Mouse (Mus musculus) kidney, postnatal 0 days (tissue): ENCODE results near the gene Selenbp2. TPM values are rescaled to one million over a fixed set of nuclear protein-coding genes. Genes with fewer than 3 reads are reported as not detected.
A peak's percentile ranks its signal among the peaks of the same experiment; 100 is the strongest.
"Not testable (repeated sequence)": the region's sequence is repeated elsewhere in the genome, so short reads cannot be mapped to it uniquely, and the experiment has no call there.

ENCODE experiments used
- ATAC-seq: fragments of 200-750 bp; cut with Nextera tagmentation; replicated peaks from 2 replicates; pipeline ENCODE4 v1.8.0; 2017; ENCODE audit warnings: low read depth, moderate number of reproducible peaks, moderate TSS enrichment, moderate library complexity; ENCODE audit not compliant: low FRiP score
- DNase-seq: peaks from one replicate; pipeline ENCODE4 v3.0.0-alpha.2; 2016; ENCODE audit warnings: low spot score
- H3K27ac ChIP-seq: fragments of 300-500 bp; sonication (generic); 2 replicates; pipeline ENCODE4 v1.5.1; 2014; ENCODE audit warnings: mild to moderate bottlenecking
- H3K27me3 ChIP-seq: fragments of 300-500 bp; sonication (generic); 2 replicates; pipeline ENCODE4 v1.6.1; 2014; ENCODE audit warnings: low read length, mixed read lengths; ENCODE audit not compliant: insufficient read depth
- H3K36me3 ChIP-seq: fragments of 300-500 bp; sonication (generic); 2 replicates; pipeline ENCODE4 v1.6.1; 2014; ENCODE audit warnings: low read length, mixed read lengths; ENCODE audit not compliant: insufficient read depth
- H3K4me1 ChIP-seq: fragments of 300-500 bp; sonication (generic); replicated peaks from 2 replicates; pipeline ENCODE4 v1.6.1; 2014; ENCODE audit warnings: antibody characterized with exemption, low read length, mixed read lengths; ENCODE audit not compliant: insufficient read depth
- H3K4me2 ChIP-seq: fragments of 300-500 bp; sonication (generic); 2 replicates; pipeline ENCODE4 v1.6.1; 2014; ENCODE audit warnings: mild to moderate bottlenecking, low read length, moderate library complexity, mixed read lengths
- H3K4me3 ChIP-seq: fragments of 300-500 bp; sonication (generic); replicated peaks from 2 replicates; pipeline ENCODE4 v1.5.1; 2014; ENCODE audit warnings: low read depth, low read length
- H3K9ac ChIP-seq: fragments of 300-500 bp; sonication (generic); 2 replicates; pipeline ENCODE4 v1.6.1; 2014; ENCODE audit warnings: low read depth, low read length
- H3K9me3 ChIP-seq: fragments of 300-500 bp; sonication (generic); replicated peaks from 2 replicates; pipeline ENCODE4 v1.6.1; 2016; ENCODE audit warnings: low read length, inconsistent platforms, mixed read lengths
- CTCF ChIP-seq: IDR thresholded peaks from 2 replicates; pipeline ENCODE4 v1.5.1; 2016; ENCODE audit warnings: antibody characterized with exemption, low read depth, mild to moderate bottlenecking, moderate library complexity
- WGBS: fragments of 180-500 bp; shearing (Covaris S2); extraction: QIAGEN DNeasy Blood & Tissue Kit; methylation state at CpG from one replicate; pipeline ENCODE4 v1.1.7; 2014; 5-methylcytosine and 5-hydroxymethylcytosine counted together
- polyA plus RNA-seq: library from polyadenylated mRNA; unstranded; fragments of >200 nt; fragmentation: Nextera tagmentation; extraction: Ambion mirVana; gene quantifications from 2 replicates; pipeline ENCODE4 v1.2.1, GENCODE M21; 2015

Selenbp2 gene
- polyA plus RNA-seq, 1 experiment from 2014 or later = 3.0 TPM

DNA sequence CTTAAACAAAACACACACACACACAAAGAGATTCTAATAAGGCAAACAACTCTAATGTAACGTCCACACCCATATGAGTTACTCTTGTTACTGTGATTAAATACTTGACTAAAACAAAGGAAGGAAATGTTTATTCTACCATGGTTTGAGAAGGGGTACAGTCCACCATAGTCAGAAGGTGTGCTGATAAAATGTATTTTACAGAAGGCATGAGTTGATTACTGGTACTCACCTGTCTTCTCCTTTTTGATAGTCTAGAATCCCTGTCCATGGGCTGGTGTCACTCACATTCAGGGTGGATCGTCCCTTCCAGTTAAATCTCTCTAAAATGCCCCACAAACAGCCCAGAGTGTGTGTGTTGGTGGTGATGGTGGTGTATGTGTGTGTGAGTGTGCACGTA, 9.5 kb downstream of the Selenbp2 start:
- H3K4me1 ChIP-seq = no peaks in the 10 kb centered on the region
- H3K9ac ChIP-seq = no peak overlapping the region
- no peaks in the 10 kb centered on the region for H3K9me3 ChIP-seq
- no peaks in the 10 kb centered on the region for H3K36me3 ChIP-seq
- H3K4me3 ChIP-seq = no peak overlapping the region
- H3K27me3 ChIP-seq = no peaks in the 10 kb centered on the region
- DNase-seq (no peak), ATAC-seq (no peak)
- TF ChIP-seq CTCF = no peak
- H3K27ac ChIP-seq = no peak overlapping the region
- 84% methylated on average over 3 of the region's 3 CpGs for WGBS
- no peak overlapping the region for H3K4me2 ChIP-seq

DNA sequence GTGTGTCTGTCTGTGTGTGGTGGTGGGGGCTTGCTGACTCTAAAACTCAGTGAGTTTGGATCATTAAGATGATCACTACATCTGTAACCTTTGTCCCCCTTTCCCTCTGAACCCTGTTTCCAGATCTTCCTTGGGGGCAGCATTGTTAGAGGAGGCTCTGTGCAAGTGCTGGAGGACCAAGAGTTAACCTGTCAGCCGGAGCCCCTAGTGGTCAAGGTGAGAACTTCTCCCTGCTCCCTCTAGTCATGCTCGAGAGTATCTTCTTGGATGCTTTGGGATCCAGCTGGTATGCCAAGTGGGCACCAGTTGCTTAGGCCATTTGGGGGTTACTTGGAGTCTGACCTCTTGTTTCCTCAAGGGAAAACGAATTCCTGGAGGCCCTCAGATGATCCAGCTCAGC, 10.0 kb downstream of the Selenbp2 start:
- TF ChIP-seq CTCF = peak; percentile 56
- ATAC-seq, H3K27ac ChIP-seq, H3K9me3 ChIP-seq, H3K36me3 ChIP-seq, H3K4me1 ChIP-seq, H3K9ac ChIP-seq, H3K27me3 ChIP-seq, DNase-seq, H3K4me3 ChIP-seq, H3K4me2 ChIP-seq: not testable (repeated sequence)
- 18% methylated on average over 2 of the region's 3 CpGs for WGBS

- not testable (repeated sequence) for H3K27ac ChIP-seq, H3K36me3 ChIP-seq, H3K4me2 ChIP-seq, ATAC-seq, H3K27me3 ChIP-seq, H3K4me3 ChIP-seq, H3K4me1 ChIP-seq, H3K9ac ChIP-seq, H3K9me3 ChIP-seq, DNase-seq
These were observed 17.2 kb downstream of the Selenbp2 start for GRCm38 (mm10) chr3:94710591-94710990.

- not testable (repeated sequence) for H3K9ac ChIP-seq, H3K4me3 ChIP-seq, H3K4me2 ChIP-seq, H3K9me3 ChIP-seq, H3K27me3 ChIP-seq, H3K27ac ChIP-seq, H3K36me3 ChIP-seq, H3K4me1 ChIP-seq, DNase-seq, ATAC-seq
- 89% methylated on average over 3 of the region's 3 CpGs for WGBS
These were observed 20.1 kb downstream of the Selenbp2 start for GRCm38 (mm10) chr3:94713424-94713823.

GRCm38 (mm10) chr3:94718253-94718652, 24.9 kb downstream of the Selenbp2 start:
- not testable (repeated sequence) for H3K4me1 ChIP-seq, ATAC-seq, H3K9me3 ChIP-seq, H3K4me3 ChIP-seq, DNase-seq, H3K36me3 ChIP-seq, H3K27ac ChIP-seq, H3K27me3 ChIP-seq, H3K4me2 ChIP-seq, H3K9ac ChIP-seq
- WGBS = 39% methylated on average over 1 of the region's 1 CpGs

DNA sequence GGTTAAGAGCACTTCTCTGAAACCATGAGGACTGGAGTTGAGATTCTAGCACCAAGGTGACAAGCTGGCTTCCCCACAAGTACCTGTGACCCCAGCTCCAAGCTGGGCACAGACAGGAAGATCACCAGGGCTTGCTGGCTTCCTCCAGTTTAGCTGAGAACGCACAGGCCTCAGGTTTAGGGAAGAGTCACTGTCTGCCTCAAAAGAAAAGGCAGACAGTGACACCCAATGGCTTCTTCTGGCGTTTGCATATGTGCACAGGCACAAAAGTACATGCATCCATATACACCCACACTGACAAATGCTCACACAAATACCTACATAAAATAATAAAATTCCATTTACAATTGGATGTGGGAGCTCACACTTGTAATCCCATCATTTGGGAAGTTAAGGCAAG, 30.3 kb downstream of the Selenbp2 start:
- H3K27me3 ChIP-seq, H3K4me2 ChIP-seq, H3K27ac ChIP-seq, H3K9me3 ChIP-seq, H3K4me1 ChIP-seq, H3K36me3 ChIP-seq, H3K4me3 ChIP-seq, ATAC-seq, H3K9ac ChIP-seq: not testable (repeated sequence)
- WGBS = 31% methylated on average over 2 of the region's 2 CpGs
- DNase-seq = peak; percentile 4
- TF ChIP-seq CTCF = peak; percentile 40; the same call in 1 of the 2 replicates

DNA sequence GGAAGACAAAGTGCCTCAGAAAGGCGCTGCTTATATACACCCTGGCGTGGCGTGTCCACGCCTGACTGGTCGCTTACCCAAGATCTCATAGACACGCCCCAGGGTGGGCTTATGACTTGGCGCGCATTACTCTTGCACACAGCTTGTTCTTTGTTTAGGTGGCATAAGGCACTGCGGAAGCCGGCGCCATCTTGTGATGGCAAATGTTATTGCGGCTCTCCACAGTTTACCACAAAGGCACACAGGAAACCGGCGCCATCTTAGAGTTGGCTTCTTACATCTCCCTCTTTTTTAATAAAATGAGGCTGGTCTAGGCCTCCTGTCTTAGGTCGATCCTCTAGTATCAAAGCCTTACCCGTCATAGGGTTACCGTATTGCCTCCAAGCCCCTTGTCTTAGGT, 52.3 kb downstream of the Selenbp2 start:
- Histone ChIP-seq H3K27me3 (no peaks in the 10 kb centered on the region), H3K9me3 (no peaks in the 10 kb centered on the region), H3K4me3 (no peak overlapping the region), H3K9ac (no peak overlapping the region), H3K27ac (no peak overlapping the region), H3K36me3 (no peaks in the 10 kb centered on the region), H3K4me2 (no peak overlapping the region), H3K4me1 (no peaks in the 10 kb centered on the region)
- 96% methylated on average over 17 of the region's 17 CpGs for WGBS
- no peak for DNase-seq
- no peak for TF ChIP-seq CTCF
- no peak for ATAC-seq

Other genes with a start within 250 kb of the Selenbp2 start
- 0.13 and 0.24 TPM in 2 replicates for gene Oaz3, start 249.6 kb upstream of the Selenbp2 start, polyA plus RNA-seq
- 0.39 and 0.50 TPM in 2 replicates for gene Celf3, start 215.3 kb upstream of the Selenbp2 start, polyA plus RNA-seq
- gene Riiad1, start 213.2 kb upstream of the Selenbp2 start, polyA plus RNA-seq = 2.0 TPM in 2 replicates
- gene Snx27, start 110.8 kb upstream of the Selenbp2 start, polyA plus RNA-seq = 33.4 and 39.1 TPM in 2 replicates
- not detected in 2 replicates for gene Gm10972, start 50.4 kb upstream of the Selenbp2 start, polyA plus RNA-seq
- 9.1 and 9.2 TPM in 2 replicates for gene Tuft1, start 34.7 kb upstream of the Selenbp2 start, polyA plus RNA-seq
- gene Cgn, start 92.9 kb downstream of the Selenbp2 start, polyA plus RNA-seq = 15.7 and 16.4 TPM in 2 replicates
- 14.1 and 14.6 TPM in 2 replicates for gene Pogz, start 144.0 kb downstream of the Selenbp2 start, polyA plus RNA-seq
- 317 and 329 TPM in 2 replicates for gene Psmb4, start 193.4 kb downstream of the Selenbp2 start, polyA plus RNA-seq
- 131 and 168 TPM in 2 replicates for gene Selenbp1, start 239.5 kb downstream of the Selenbp2 start, polyA plus RNA-seq